Mouse (Mus musculus) liver, embryonic 16.5 days (tissue): ENCODE results near the gene Evi5. TPM values are rescaled to one million over a fixed set of nuclear protein-coding genes. Genes with fewer than 3 reads are reported as not detected.
"Not testable (repeated sequence)": the region's sequence is repeated elsewhere in the genome, so short reads cannot be mapped to it uniquely, and the experiment has no call there.

Experiments
- ATAC-seq: fragments of 200-750 bp; cut with Nextera tagmentation; 2 replicates; pipeline ENCODE4 v1.8.0; 2017; ENCODE audit warnings: low read depth, mild to moderate bottlenecking, moderate number of reproducible peaks, moderate library complexity
- H3K27ac ChIP-seq: fragments of 300-500 bp; sonication (generic); 2 replicates; pipeline ENCODE4 v1.5.1; 2014; ENCODE audit warnings: mild to moderate bottlenecking, low read length
- H3K27me3 ChIP-seq: fragments of 300-500 bp; sonication (generic); 2 replicates; pipeline ENCODE4 v1.6.1; 2014; ENCODE audit warnings: low read depth, low read length, mixed read lengths; ENCODE audit not compliant: control insufficient read depth, insufficient read depth
- H3K36me3 ChIP-seq: fragments of 300-500 bp; sonication (generic); 2 replicates; pipeline ENCODE4 v1.6.1; 2014; ENCODE audit warnings: mild to moderate bottlenecking; ENCODE audit not compliant: control insufficient read depth, insufficient read depth
- H3K4me1 ChIP-seq: fragments of 300-500 bp; sonication (generic); 2 replicates; pipeline ENCODE4 v1.6.1; 2014; ENCODE audit warnings: low read depth, low read length, mixed read lengths; ENCODE audit not compliant: control insufficient read depth
- H3K4me2 ChIP-seq: fragments of 300-500 bp; sonication (generic); 2 replicates; pipeline ENCODE4 v1.6.1; 2014; ENCODE audit warnings: low read depth, low read length, mixed read lengths
- H3K4me3 ChIP-seq: fragments of 300-500 bp; sonication (generic); 2 replicates; pipeline ENCODE4 v1.5.1; 2014; ENCODE audit warnings: low read depth, mild to moderate bottlenecking, low read length
- H3K9ac ChIP-seq: fragments of 300-500 bp; sonication (generic); 2 replicates; pipeline ENCODE4 v1.6.1; 2014; ENCODE audit warnings: low read depth, low read length
- H3K9me3 ChIP-seq: fragments of 300-500 bp; sonication (generic); replicated peaks from 2 replicates; pipeline ENCODE4 v1.6.1; 2016; ENCODE audit warnings: low read length; ENCODE audit not compliant: control insufficient read depth
- WGBS: fragments of 180-500 bp; shearing (Covaris S2); extraction: QIAGEN DNeasy Blood & Tissue Kit; methylation state at CpG from one replicate; pipeline ENCODE4 v1.1.7; 2014; ENCODE audit not compliant: insufficient replicate concordance; 5-methylcytosine and 5-hydroxymethylcytosine counted together
- polyA plus RNA-seq: library from polyadenylated mRNA; unstranded; fragments of >200 nt; fragmentation: Nextera tagmentation; extraction: Ambion mirVana; gene quantifications from 2 replicates; pipeline ENCODE4 v1.2.1, GENCODE M21; 2015

Gene Evi5
- polyA plus RNA-seq, 1 experiment from 2014 or later: 57.8 TPM

DNA sequence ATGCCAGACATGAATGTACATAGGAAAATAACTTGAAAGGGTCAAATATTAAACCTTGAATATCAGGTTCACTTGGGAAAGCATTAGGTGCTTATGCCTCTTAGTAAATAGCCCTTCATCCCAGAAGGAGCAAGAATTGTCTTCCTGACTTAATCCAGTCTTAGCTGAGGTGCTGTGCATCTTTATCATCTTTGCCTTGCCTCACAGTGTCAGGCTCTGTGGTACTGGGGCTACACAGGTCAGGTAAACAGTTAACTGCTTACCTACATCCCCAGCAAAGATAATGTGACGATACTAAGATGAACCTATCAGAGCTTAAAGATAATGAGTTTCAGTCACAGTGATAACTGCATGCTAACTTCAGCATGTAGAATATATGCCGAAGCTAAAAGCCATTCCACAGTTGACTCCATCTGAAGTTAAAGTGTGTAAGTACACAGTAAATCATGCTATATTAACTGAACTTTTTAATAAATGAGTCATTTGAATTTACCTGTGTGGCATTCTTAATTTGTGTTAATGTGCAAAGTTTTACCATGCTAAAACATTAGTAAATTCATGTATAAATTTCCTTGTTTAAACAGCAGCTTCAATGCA, 33.7 kb upstream of the Evi5 start:
- H3K27ac ChIP-seq: no peak overlapping the region
- no peak for ATAC-seq
- no peak overlapping the region for H3K4me2 ChIP-seq
- WGBS: 50% methylated on average over 2 of the region's 2 CpGs
- no peak overlapping the region for H3K9ac ChIP-seq
- H3K27me3 ChIP-seq: no peaks in the 10 kb centered on the region
- H3K36me3 ChIP-seq: peaks cover 57% of the 10 kb centered on the region
- H3K4me1 ChIP-seq: no peaks in the 10 kb centered on the region
- H3K9me3 ChIP-seq: no peaks in the 10 kb centered on the region
- H3K4me3 ChIP-seq: no peak overlapping the region

DNA sequence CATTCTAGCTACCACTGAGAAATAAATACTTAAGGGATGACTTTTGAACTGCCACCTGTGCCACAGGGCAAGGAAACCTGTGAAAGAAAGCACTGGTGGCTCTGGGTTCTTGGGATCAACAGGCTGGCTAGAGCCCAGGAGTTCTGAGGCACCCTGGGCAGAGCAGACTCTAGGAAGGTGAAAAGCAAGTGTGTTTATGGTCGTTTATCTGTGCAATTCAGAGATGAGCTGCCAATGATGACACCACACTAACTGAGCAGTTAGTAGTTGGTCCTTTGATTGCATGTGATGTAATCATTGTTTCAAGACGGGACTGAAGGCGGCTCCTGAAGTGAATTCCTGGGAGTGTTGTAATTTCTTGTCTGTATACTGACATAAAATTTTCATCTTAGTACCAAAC, 29.4 kb upstream of the Evi5 start:
- H3K27ac ChIP-seq: no peak overlapping the region
- H3K9me3 ChIP-seq: no peaks in the 10 kb centered on the region
- no peak overlapping the region for H3K4me3 ChIP-seq
- no peaks in the 10 kb centered on the region for H3K27me3 ChIP-seq
- ATAC-seq: no peak
- H3K9ac ChIP-seq: no peak overlapping the region
- WGBS: 58% methylated on average over 3 of the region's 3 CpGs
- H3K4me1 ChIP-seq: peaks cover 3% of the 10 kb centered on the region
- H3K36me3 ChIP-seq: peaks cover 67% of the 10 kb centered on the region
- H3K4me2 ChIP-seq: no peak overlapping the region

DNA sequence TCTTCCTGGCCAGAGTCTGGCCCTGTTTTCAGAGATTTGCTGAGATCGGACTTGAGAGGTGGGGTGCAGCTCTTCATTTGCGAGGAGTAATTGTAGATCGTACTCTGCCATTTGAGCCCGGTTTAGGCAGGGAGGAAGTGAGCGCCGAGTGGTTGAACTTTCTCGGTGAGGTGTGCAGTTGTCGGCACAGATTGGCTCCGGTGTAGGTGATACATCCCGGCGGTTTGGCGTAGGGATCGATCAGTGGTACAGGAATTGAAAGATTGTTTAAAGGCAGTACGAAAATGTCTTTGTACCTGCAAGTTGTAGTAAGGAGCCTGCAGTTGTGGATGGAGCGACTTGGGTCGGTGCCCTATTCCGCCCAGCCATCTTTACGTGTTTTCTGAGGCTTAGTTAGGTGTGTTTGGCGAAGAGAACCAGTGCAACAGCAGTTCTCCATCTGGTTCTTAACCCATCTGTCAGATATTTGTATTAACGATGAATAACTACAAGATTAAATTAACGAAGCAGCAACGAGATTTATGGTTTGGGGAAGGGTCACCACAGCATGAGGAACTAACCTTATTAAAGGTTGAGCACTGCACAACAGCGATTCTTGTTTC, 26.2 kb upstream of the Evi5 start:
- Histone ChIP-seq H3K27me3 (no peaks in the 10 kb centered on the region; the same call in 1 of the 2 replicates), H3K4me3 (peak overlapping the region; percentile 98), H3K4me2 (peak overlapping the region; percentile 67), H3K4me1 (peaks cover 3% of the 10 kb centered on the region), H3K9ac (peak overlapping the region; percentile 89), H3K27ac (peak overlapping the region; percentile 71), H3K9me3 (no peaks in the 10 kb centered on the region), H3K36me3 (peaks cover 37% of the 10 kb centered on the region)
- 0% methylated on average over 23 of the region's 23 CpGs for WGBS
- peak; percentile 14 for ATAC-seq

DNA sequence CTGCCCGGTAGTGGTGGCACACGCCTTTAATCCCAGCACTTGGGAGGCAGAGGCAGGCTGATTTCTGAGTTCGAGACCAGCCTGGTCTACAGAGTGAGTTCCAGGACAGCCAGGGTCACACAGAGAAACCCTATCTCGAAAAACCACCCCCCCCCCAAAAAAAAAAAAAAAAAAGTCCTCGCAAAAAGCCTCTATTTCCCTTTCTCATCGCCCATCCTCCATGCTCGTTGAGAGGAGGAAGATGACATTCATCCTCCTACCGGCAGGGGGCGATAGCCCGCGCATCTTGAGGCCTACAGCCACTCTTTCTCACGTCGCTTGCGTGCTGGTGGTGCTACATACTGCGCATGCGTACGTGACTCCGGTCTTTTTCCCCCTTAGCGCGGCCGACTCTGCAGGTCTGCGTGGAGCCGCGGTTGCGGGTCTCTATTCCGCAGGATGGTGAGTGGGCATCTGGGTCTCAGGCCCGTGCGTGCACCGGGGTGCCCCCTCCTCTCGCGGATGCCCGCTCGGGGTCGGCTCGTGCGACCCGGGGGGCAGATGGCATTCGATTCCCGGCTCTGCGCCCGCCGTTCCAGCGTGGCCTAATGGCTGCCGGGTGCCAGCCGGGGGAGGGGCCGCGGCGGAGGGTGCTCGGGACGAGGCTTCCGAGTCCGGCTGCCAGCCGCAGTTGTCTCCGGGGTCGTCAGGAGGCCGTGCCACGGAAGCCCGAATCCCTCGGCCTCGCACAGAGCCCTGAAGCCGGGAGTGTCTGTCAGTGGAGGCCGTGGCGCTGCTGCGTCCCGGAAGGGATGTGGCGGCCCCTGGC, 25.5 kb upstream of the Evi5 start, which contains the start of gene Rpl5:
Gene Rpl5, plus strand, starts transcription at position 297 of the 808 bp plus-strand sequence.
- peak within 1 kb of the TSS; percentile 89 for H3K9ac ChIP-seq
- WGBS: 2% methylated on average over 64 of the region's 66 CpGs
- no peaks in the 10 kb centered on the region for H3K9me3 ChIP-seq
- H3K27me3 ChIP-seq: no peaks in the 10 kb centered on the region; the same call in 1 of the 2 replicates
- ATAC-seq: peak; percentile 97
- peaks cover 3% of the 10 kb centered on the region for H3K4me1 ChIP-seq
- peaks cover 31% of the 10 kb centered on the region for H3K36me3 ChIP-seq
- H3K4me3 ChIP-seq: peak within 1 kb of the TSS; percentile 98
- peak within 1 kb of the TSS; percentile 67 for H3K4me2 ChIP-seq
- H3K27ac ChIP-seq: peak within 1 kb of the TSS; percentile 71

DNA sequence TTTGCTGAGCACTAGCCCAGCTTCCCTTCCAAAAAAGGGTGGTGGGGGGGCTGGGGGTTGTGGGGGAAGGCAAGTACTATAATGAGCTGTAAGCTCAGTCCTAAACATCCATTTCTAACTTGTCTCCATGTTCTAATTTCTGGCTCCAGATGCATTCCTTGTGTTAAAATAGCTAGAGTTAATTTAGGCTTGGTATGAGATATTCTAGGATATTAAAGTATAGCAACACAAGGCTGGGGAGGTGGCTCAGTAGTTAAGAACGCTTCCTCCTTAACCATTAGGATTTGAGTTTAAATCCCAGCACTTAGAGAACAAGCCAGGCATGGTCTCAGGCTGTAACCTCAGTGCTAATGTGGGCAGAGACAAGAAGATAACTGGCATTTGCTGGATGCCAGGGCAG, 21.4 kb upstream of the Evi5 start:
- Histone ChIP-seq H3K4me1 (no peaks in the 10 kb centered on the region), H3K9ac (no peak overlapping the region), H3K4me3 (no peak overlapping the region), H3K27ac (no peak overlapping the region), H3K36me3 (no peaks in the 10 kb centered on the region), H3K4me2 (no peak overlapping the region), H3K27me3 (no peaks in the 10 kb centered on the region; the same call in 1 of the 2 replicates), H3K9me3 (no peaks in the 10 kb centered on the region)
- WGBS: 56% methylated on average over 1 of the region's 1 CpGs
- no peak for ATAC-seq

DNA sequence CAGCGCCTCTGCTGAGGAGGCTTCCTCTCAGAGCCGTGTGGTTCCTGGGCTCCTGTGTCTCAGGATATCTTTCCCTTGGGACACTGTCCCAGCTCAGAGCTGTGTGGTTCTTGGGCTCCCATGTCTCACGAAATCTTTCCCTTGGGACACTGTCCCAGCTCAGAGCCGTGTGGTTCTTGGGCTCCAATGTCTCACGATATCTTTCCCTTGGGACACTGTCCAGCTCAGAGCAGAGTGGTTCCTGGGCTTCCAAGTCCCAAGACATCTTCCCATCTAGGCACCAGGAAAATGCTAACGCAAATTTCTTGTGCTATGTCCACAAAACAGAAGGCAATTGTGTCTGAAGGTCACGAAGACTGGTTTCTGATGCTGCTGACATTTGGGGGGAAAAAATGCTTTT, 19.8 kb upstream of the Evi5 start:
- ATAC-seq: no peak
- Histone ChIP-seq H3K27ac (no peak overlapping the region), H3K9me3 (no peaks in the 10 kb centered on the region), H3K4me1 (no peaks in the 10 kb centered on the region), H3K4me2 (no peak overlapping the region), H3K4me3 (no peak overlapping the region), H3K9ac (no peak overlapping the region), H3K36me3 (no peaks in the 10 kb centered on the region), H3K27me3 (no peaks in the 10 kb centered on the region; the same call in 1 of the 2 replicates)
- 69% methylated on average over 7 of the region's 7 CpGs for WGBS

DNA sequence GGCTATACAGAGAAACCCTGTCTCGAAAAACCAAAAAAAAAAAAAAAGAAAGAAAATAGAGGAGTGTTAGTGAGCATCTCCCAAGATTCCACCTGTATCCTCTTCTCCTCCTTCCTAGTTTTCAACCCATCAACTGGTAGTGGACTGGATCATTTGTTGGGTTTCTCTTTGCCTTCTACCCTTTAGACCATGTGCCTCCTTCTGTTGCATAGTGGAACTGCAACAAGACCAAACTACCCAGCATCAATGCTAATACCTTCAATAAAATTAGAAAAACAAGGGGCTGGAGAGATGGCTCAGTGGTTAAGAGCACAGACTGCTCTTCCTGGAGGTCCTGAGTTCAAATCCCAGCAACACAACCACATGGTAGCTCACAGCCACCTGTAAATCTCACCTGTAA, 16.6 kb upstream of the Evi5 start:
- not testable (repeated sequence) for H3K4me1 ChIP-seq, H3K27ac ChIP-seq, H3K4me2 ChIP-seq, H3K4me3 ChIP-seq, H3K27me3 ChIP-seq, ATAC-seq, H3K9me3 ChIP-seq, H3K36me3 ChIP-seq, H3K9ac ChIP-seq
- 40% methylated on average over 1 of the region's 1 CpGs for WGBS

DNA sequence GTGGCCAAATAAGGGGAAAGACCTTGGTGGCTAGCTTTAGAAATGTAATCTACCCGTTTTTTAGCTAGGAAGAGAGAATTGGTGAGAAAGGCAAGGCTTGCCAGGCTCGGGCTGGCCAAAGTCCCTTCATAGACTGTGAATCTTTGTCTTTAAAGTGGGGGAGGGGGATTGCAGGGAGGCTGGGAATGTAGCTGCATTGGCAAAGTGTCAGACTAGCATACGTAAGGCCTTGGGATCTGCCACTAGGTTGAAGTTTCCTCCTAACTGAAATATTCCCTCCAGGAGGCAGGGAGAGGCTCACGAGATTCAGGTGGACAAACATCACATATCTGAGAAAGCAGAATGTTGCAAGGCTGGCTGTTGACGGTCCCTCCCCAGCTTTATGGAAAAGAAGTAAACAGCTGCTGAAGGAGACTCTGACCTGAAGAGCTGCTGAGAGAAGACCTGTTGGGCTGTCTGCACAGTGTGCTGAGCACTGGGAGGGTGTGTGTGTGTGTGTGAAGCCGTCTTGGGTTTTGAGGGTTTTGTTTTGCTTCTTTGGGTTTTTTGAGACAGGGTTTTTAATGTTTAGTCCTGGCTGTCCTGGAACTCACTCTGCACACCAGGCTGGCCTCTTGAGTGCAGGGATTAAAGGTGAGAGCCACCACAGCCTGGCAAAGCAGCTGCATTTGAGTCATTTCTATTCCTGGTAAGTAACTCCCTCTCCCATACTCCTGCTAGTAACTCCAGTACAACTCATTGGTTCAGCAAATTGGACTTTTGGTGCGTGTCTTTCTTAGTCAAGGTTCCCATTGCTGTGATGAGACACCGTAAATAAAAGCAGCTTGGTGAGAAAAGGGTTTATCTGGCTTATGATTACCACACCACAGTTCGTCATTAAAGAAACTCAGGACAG, 15.3 kb upstream of the Evi5 start:
- Histone ChIP-seq H3K4me2 (no peak overlapping the region), H3K27ac (no peak overlapping the region), H3K9ac (no peak overlapping the region), H3K9me3 (no peaks in the 10 kb centered on the region), H3K4me3 (no peak overlapping the region), H3K4me1 (no peaks in the 10 kb centered on the region), H3K27me3 (no peaks in the 10 kb centered on the region), H3K36me3 (no peaks in the 10 kb centered on the region)
- ATAC-seq: peak; percentile 63
- 47% methylated on average over 9 of the region's 9 CpGs for WGBS
